In genomic region chr11:73199230-73199712, GRCm38 (mm10) we compare ENCODE assay signal across 8 mouse cellular contexts. TPM values are rescaled to one million over a fixed set of nuclear protein-coding genes. Genes with fewer than 3 reads are reported as not detected.
DNase-seq lines count a peak whose midpoint lies in the region; ATAC-seq lines count a peak whose summit lies in the region.

Gene Shpk (plus strand): TSS chr11:73199460.

- WGBS in hindbrain, embryonic 13.5 days: under 1% methylated on average over 32 of the region's 32 CpGs

- H3K9ac ChIP-seq in hindbrain, embryonic 13.5 days: peak within 1 kb of the TSS; percentile 88

- peak within 1 kb of the TSS; percentile 83 for H3K4me2 ChIP-seq in hindbrain, embryonic 13.5 days

- peaks cover 27% of the 10 kb centered on the region for H3K4me1 ChIP-seq in hindbrain, embryonic 13.5 days (replicated peaks)

- peak within 1 kb of the TSS; percentile 76 for H3K27ac ChIP-seq in hindbrain, embryonic 13.5 days

- H3K4me3 ChIP-seq in hindbrain, embryonic 13.5 days: peak within 1 kb of the TSS; percentile 79

- peak; percentile 98 for ATAC-seq in hindbrain, embryonic 13.5 days (ENCODE audit: low FRiP score)

- H3K36me3 ChIP-seq in hindbrain, embryonic 13.5 days: peaks cover 13% of the 10 kb centered on the region

- no peaks in the 10 kb centered on the region for H3K27me3 ChIP-seq in hindbrain, embryonic 13.5 days

- H3K9me3 ChIP-seq in hindbrain, embryonic 13.5 days: no peaks in the 10 kb centered on the region

- DNase-seq in NIH3T3 (ENCODE audit: low read depth): peak; percentile 95
- DNase-seq in cerebellum, postnatal 10 days: peak; percentile 98
- DNase-seq in frontal cortex, postnatal 14 days (ENCODE audit: low spot score in 2 of 2): peak; percentile 94 to 95
- peak; percentile 88 to 89 for DNase-seq in layer of hippocampus, postnatal 25 days (ENCODE audit: extremely low spot score in 1 of 2, low spot score in 1 of 2)
- peak; percentile 97 for DNase-seq in lung, postnatal 25 days (ENCODE audit: low spot score)
- DNase-seq in retina, embryonic 14.5 days (ENCODE audit: low spot score): peak; percentile 97
- peak; percentile 94 for DNase-seq in thymus, postnatal 4 days

RNA-seq across cellular contexts. Expression of gene Shpk, which starts in this region (rescaled TPM):
- 2.0 and 2.3 TPM in 2 replicates for polyA plus RNA-seq in hindbrain, embryonic 13.5 days (2015; fragmentation: Nextera tagmentation; extraction: Ambion mirVana)
- total RNA-seq in layer of hippocampus, postnatal 25 days (2021): 1 to 10 TPM; 3.0 to 4.1 TPM

Comparison
In these comparisons a context has a peak if more than half of its experiments do, and no peak if none do; other contexts are left out.
1. Peak in every context shown above with its lines: DNase-seq, ATAC-seq, H3K4me3 ChIP-seq and H3K27ac ChIP-seq.